Mouse (Mus musculus) brown adipose tissue, adult 24 weeks (tissue): ENCODE results near the gene Myh11. TPM values are rescaled to one million over a fixed set of nuclear protein-coding genes. Genes with fewer than 3 reads are reported as not detected.

Experiments
- H3K27ac ChIP-seq: fragments of 200-500 bp; replicated peaks from 2 replicates; pipeline ENCODE4 v1.5.1; 2012; ENCODE audit warnings: low read depth, mild to moderate bottlenecking, low read length
- H3K4me1 ChIP-seq: fragments of 200-500 bp; 2 replicates; pipeline ENCODE4 v1.6.1; 2012; ENCODE audit warnings: low read length, mixed read lengths; ENCODE audit not compliant: control insufficient read depth, insufficient read depth, insufficient read length
- H3K4me3 ChIP-seq: fragments of 200-500 bp; 2 replicates; pipeline ENCODE4 v1.5.1; 2012; ENCODE audit warnings: low read depth, mild to moderate bottlenecking, low read length, moderate library complexity; ENCODE audit not compliant: insufficient read depth
- polyA plus RNA-seq: library from polyadenylated mRNA; stranded (reverse); fragments of >200 nt; gene quantifications from 2 replicates; pipeline ENCODE4 v1.2.4, GENCODE M21; 2012; ENCODE audit not compliant: missing spikeins, insufficient read depth, insufficient read length

Gene Myh11
- polyA plus RNA-seq = 5.9 and 11.0 TPM in 2 replicates

DNA sequence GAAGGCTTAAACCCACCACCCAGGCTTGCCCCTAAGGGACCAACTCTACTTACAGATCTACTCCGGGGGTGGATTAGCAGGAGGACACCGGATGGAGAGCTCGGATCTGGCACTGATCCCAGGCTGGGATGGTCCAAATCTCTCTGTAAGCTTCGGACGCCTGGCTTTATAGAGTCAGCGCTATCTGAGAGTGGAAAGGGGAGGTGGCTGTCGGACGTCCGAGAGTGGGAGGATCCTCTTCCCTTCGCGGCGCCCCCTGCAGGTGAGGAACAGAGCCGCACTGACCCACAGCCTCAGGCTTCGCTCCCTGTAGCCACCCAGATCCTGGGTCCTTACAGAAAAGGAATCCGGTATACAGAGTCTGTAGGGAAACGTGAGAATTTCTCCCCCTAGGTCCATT is at the start of gene Myh11:
TSS of gene Myh11 (minus strand) at position 150 of the 400 bp plus-strand sequence.
- H3K4me3 ChIP-seq = peak within 1 kb of the TSS; percentile 41
- H3K4me1 ChIP-seq = peaks cover 18% of the 10 kb centered on the region
- H3K27ac ChIP-seq = peak within 1 kb of the TSS; percentile 6; the same call in 1 of the 2 replicates

- Histone ChIP-seq H3K4me3 (no peak overlapping the region), H3K27ac (no peak overlapping the region), H3K4me1 (no peaks in the 10 kb centered on the region)
Observed at GRCm38 (mm10) chr16:14328156-14328555, 37.0 kb upstream of the Myh11 start.

GRCm38 (mm10) chr16:14320494-14320893 is 29.3 kb upstream of the Myh11 start:
- Histone ChIP-seq H3K4me1 (0 out of 2 replicates have a peak, but pooled peaks cover 3% of the 10 kb centered on the region), H3K27ac (no peak overlapping the region), H3K4me3 (no peak overlapping the region)

GRCm38 (mm10) chr16:14319681-14320080 is 28.5 kb upstream of the Myh11 start:
- Histone ChIP-seq H3K27ac (no peak overlapping the region), H3K4me3 (no peak overlapping the region), H3K4me1 (0 out of 2 replicates have a peak, but pooled peaks cover 3% of the 10 kb centered on the region)

DNA sequence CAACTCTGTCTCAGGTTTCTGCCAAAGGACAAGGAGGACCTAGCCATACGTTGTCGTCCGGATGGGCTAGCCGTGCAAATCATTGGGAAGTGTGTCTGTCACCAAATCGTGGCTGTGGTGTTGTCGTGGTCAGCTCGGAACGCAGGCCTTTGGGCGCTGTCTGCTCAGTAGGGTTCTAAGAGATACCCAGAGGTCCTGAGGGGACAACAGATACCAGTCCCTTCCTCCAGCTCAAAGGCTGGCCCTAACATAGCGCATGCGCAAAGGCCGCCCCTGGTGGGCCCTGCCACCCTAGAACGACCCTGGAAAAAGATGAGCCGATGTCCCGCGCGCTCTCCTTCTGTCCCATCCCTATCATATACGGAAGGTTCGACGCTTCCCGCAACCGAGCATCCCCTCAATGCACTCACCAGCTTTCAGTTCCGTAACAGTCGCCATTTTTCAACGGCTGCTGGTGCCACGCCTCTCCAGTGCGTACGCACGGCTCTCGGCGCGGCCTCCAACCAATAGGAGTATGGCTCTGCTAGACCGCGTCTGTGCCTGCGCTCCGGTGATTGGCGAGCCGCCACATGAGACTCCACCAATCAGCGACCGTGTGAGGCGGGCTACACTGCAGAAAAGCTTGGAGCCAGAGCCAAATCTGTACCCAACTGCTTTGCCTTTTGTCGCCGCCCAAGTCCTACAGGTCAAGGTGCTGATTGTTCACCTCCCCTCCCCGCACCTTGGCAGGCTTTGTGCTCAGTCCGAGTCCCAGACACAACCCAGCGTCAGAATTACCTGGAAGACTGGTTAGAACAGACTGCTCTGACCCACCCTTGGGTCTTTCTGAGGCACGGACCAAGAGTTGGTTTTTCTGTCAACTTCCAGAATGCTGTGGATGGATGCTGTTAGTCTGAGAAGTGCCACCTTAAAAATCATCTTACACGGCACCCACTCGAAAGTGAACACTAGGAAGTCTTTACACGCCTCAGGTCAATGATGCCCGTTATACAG is 26.0 kb upstream of the Myh11 start, which contains the start of gene Fopnl:
TSS of gene Fopnl (minus strand) at position 522 of the 993 bp plus-strand sequence.
- Histone ChIP-seq H3K4me1 (0 out of 2 replicates have a peak, but pooled peaks cover 3% of the 10 kb centered on the region), H3K27ac (peak within 1 kb of the TSS; percentile 80), H3K4me3 (peak within 1 kb of the TSS; percentile 81)

- Histone ChIP-seq H3K4me1 (peaks cover 7% of the 10 kb centered on the region), H3K4me3 (no peak overlapping the region), H3K27ac (no peak overlapping the region)
Observed at GRCm38 (mm10) chr16:14312914-14313313, 21.7 kb upstream of the Myh11 start.

DNA sequence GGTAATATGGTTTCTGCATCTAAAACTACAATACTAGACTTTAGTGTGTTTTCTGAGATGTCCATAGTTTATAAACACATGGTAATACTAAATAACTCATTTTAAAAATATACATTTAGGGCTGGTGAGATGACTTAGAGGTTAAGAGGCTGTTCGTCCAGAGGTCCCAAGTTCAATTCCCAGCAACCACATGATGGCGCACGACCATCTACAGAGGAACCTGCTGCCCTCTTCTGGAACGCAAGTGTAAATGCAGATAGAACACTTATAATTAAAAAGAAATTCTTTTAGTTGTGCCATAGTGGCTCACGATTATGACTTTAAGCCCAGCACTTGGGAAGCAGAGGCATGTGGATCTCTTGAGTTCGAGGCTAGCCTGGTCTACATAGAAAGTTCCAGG is 20.2 kb upstream of the Myh11 start:
- no peak overlapping the region for H3K4me3 ChIP-seq
- H3K4me1 ChIP-seq = peaks cover 7% of the 10 kb centered on the region
- no peak overlapping the region for H3K27ac ChIP-seq

GRCm38 (mm10) chr16:14309833-14310232 is 18.7 kb upstream of the Myh11 start:
- no peak overlapping the region for H3K4me3 ChIP-seq
- H3K4me1 ChIP-seq = peaks cover 4% of the 10 kb centered on the region

GRCm38 (mm10) chr16:14308245-14309073 is 17.3 kb upstream of the Myh11 start:
- Histone ChIP-seq H3K4me1 (peaks cover 4% of the 10 kb centered on the region), H3K4me3 (no peak overlapping the region), H3K27ac (peak overlapping the region; percentile 37)

More at GRCm38 (mm10) chr16:14309833-14310232, 18.7 kb upstream of the Myh11 start:
- no peak overlapping the region for H3K27ac ChIP-seq

DNA sequence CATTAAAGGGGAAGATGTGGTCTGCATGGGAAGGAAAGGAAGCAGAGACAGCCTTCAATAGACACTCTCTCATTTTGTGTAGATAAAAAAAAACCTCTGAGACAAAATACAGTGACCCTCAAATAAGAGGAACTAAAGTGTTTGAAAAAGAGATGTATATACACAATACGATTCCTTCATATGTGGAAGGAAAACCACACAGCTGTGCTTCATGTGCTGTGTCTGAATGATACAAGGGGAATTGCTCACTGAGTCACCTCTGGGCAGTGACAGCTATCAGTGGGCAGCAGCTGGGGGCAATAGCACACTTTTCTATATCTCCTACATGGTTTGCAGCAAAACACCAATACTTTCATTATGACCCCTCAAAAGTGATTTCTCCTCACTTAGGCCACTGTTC is 16.2 kb upstream of the Myh11 start:
- H3K4me3 ChIP-seq = no peak overlapping the region
- H3K27ac ChIP-seq = no peak overlapping the region
- peaks cover 4% of the 10 kb centered on the region for H3K4me1 ChIP-seq

DNA sequence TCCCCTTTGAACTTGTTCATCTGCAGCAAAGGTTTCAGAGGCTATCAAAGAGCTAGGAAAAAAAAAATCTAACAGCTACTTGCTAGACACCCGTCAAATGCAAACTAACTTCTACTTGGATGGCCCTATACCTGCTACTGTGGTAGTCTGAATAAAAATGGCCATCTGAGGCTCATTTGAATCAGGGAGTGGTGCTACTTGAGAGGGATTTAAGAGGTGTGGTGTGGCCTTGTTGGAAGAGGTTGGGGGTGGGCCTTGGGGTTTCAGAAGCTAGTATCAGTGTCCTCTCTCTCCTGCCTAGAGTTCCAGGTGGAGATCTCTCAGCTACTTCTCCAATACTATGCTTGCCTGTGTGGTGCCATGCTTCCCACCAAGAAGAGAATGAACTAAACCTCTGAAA is 15.3 kb upstream of the Myh11 start:
- Histone ChIP-seq H3K4me3 (no peak overlapping the region), H3K4me1 (peaks cover 4% of the 10 kb centered on the region), H3K27ac (no peak overlapping the region)

DNA sequence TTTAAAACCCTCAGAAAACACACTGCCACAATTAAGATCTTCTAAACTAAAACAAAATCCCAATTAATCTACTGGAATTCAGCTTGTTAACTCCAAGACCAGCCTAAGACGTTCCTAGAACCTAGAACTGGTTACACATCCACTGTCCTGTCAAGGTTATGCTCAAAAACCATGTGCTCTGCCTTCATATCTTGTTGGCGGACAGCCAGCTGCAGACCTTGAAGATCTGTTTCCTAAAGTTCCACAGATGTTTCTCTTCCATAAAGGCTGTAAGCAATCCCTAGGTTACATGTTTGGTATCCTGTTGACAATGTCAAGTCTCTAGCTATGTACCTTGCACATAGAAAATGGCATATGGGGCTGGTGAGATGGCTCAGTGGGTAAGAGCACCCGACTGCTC is 13.6 kb upstream of the Myh11 start:
- H3K4me3 ChIP-seq = no peak overlapping the region
- no peak overlapping the region for H3K27ac ChIP-seq
- peaks cover 4% of the 10 kb centered on the region for H3K4me1 ChIP-seq

- Histone ChIP-seq H3K27ac (no peak overlapping the region), H3K4me3 (no peak overlapping the region), H3K4me1 (peaks cover 3% of the 10 kb centered on the region)
Observed at GRCm38 (mm10) chr16:14303676-14304075, 12.5 kb upstream of the Myh11 start.

- Histone ChIP-seq H3K27ac (no peak overlapping the region), H3K4me1 (no peaks in the 10 kb centered on the region), H3K4me3 (no peak overlapping the region)
Observed at GRCm38 (mm10) chr16:14303148-14303547, 12.0 kb upstream of the Myh11 start.

GRCm38 (mm10) chr16:14298461-14298860 is 7.3 kb upstream of the Myh11 start:
- Histone ChIP-seq H3K4me1 (peaks cover 6% of the 10 kb centered on the region; the same call in 1 of the 2 replicates), H3K4me3 (no peak overlapping the region), H3K27ac (no peak overlapping the region)
